In genomic region chr19:9980258-9980657, GRCm38 (mm10) we compare ENCODE assay signal across 8 mouse cellular contexts. TPM values are rescaled to one million over a fixed set of nuclear protein-coding genes. Genes with fewer than 3 reads are reported as not detected.
DNase-seq lines count a peak whose midpoint lies in the region; ATAC-seq lines count a peak whose summit lies in the region.

Gene Fth1 (plus strand): TSS chr19:9980598.

- no peak within 1 kb of the TSS for H3K4me3 ChIP-seq in lung, embryonic 15.5 days
- no peak within 1 kb of the TSS for H3K4me3 ChIP-seq in embryonic facial prominence, embryonic 13.5 days
- no peak within 1 kb of the TSS for H3K4me3 ChIP-seq in heart, embryonic 15.5 days
- H3K4me3 ChIP-seq in neural tube, embryonic 13.5 days, result peak within 1 kb of the TSS; percentile 84; the same call in 1 of the 2 replicates

- H3K27me3 ChIP-seq in lung, embryonic 15.5 days, result no peaks in the 10 kb centered on the region
- H3K27me3 ChIP-seq in embryonic facial prominence, embryonic 13.5 days, result no peaks in the 10 kb centered on the region
- no peaks in the 10 kb centered on the region for H3K27me3 ChIP-seq in heart, embryonic 15.5 days
- no peaks in the 10 kb centered on the region for H3K27me3 ChIP-seq in neural tube, embryonic 13.5 days

- ATAC-seq in lung, embryonic 15.5 days (ENCODE audit: borderline replicate concordance, extremely low read depth, low FRiP score, low TSS enrichment), result no peak
- ATAC-seq in embryonic facial prominence, embryonic 13.5 days (ENCODE audit: insufficient number of reproducible peaks, insufficient read depth, low FRiP score, low TSS enrichment, low read depth), result no peak
- ATAC-seq in heart, embryonic 15.5 days (replicated peaks; ENCODE audit: insufficient number of reproducible peaks, insufficient read depth, low FRiP score, low read depth), result no peak
- no peak for ATAC-seq in neural tube, embryonic 13.5 days (ENCODE audit: low read depth)

- H3K4me2 ChIP-seq in lung, embryonic 15.5 days, result no peak within 1 kb of the TSS
- H3K4me2 ChIP-seq in embryonic facial prominence, embryonic 13.5 days, result no peak within 1 kb of the TSS
- no peak within 1 kb of the TSS for H3K4me2 ChIP-seq in heart, embryonic 15.5 days
- peak within 1 kb of the TSS; percentile 88; the same call in 1 of the 2 replicates for H3K4me2 ChIP-seq in neural tube, embryonic 13.5 days

- H3K9me3 ChIP-seq in lung, embryonic 15.5 days, result no peaks in the 10 kb centered on the region
- no peaks in the 10 kb centered on the region for H3K9me3 ChIP-seq in embryonic facial prominence, embryonic 13.5 days
- H3K9me3 ChIP-seq in heart, embryonic 15.5 days (replicated peaks), result no peaks in the 10 kb centered on the region
- H3K9me3 ChIP-seq in neural tube, embryonic 13.5 days, result no peaks in the 10 kb centered on the region

- peaks cover 30% of the 10 kb centered on the region for H3K4me1 ChIP-seq in lung, embryonic 15.5 days
- H3K4me1 ChIP-seq in embryonic facial prominence, embryonic 13.5 days, result peaks cover 32% of the 10 kb centered on the region
- peaks cover 36% of the 10 kb centered on the region for H3K4me1 ChIP-seq in heart, embryonic 15.5 days (replicated peaks)
- H3K4me1 ChIP-seq in neural tube, embryonic 13.5 days (replicated peaks), result peaks cover 27% of the 10 kb centered on the region

- peaks cover 13% of the 10 kb centered on the region for H3K36me3 ChIP-seq in lung, embryonic 15.5 days
- peaks cover 15% of the 10 kb centered on the region for H3K36me3 ChIP-seq in embryonic facial prominence, embryonic 13.5 days
- peaks cover 13% of the 10 kb centered on the region for H3K36me3 ChIP-seq in heart, embryonic 15.5 days
- H3K36me3 ChIP-seq in neural tube, embryonic 13.5 days, result peaks cover 13% of the 10 kb centered on the region

- WGBS in lung, embryonic 15.5 days, result 88% methylated on average over 4 of the region's 4 CpGs
- 81% methylated on average over 4 of the region's 4 CpGs for WGBS in embryonic facial prominence, embryonic 13.5 days
- WGBS in heart, embryonic 15.5 days, result 85% methylated on average over 4 of the region's 4 CpGs
- WGBS in neural tube, embryonic 13.5 days, result 90% methylated on average over 4 of the region's 4 CpGs

- H3K27ac ChIP-seq in lung, embryonic 15.5 days, result no peak within 1 kb of the TSS
- H3K27ac ChIP-seq in embryonic facial prominence, embryonic 13.5 days, result no peak within 1 kb of the TSS
- H3K27ac ChIP-seq in heart, embryonic 15.5 days, result peak within 1 kb of the TSS; percentile 99; the same call in 1 of the 2 replicates
- peak within 1 kb of the TSS; percentile 95; the same call in 1 of the 2 replicates for H3K27ac ChIP-seq in neural tube, embryonic 13.5 days (replicated peaks)

- H3K9ac ChIP-seq in lung, embryonic 15.5 days, result no peak within 1 kb of the TSS
- no peak within 1 kb of the TSS for H3K9ac ChIP-seq in embryonic facial prominence, embryonic 13.5 days
- H3K9ac ChIP-seq in heart, embryonic 15.5 days, result no peak within 1 kb of the TSS
- no peak within 1 kb of the TSS for H3K9ac ChIP-seq in neural tube, embryonic 13.5 days

- intact Hi-C loops in left cerebral cortex, postnatal 36 days (cut with DNase I), result no loop called here

- DNase-seq in lung, postnatal 10 days, result no peak
- DNase-seq in left cerebral cortex, postnatal 36 days (ENCODE audit: low spot score in 2 of 2), result no peak
- DNase-seq in thymus, postnatal 10 days (ENCODE audit: low spot score in 2 of 2), result no peak
- no peak for DNase-seq in kidney, adult 9 months

RNA-seq across cellular contexts. Expression of gene Fth1, which starts in this region (rescaled TPM):
- polyA plus RNA-seq in lung, embryonic 15.5 days (2015; fragmentation: Nextera tagmentation; extraction: Ambion mirVana), result 1,860 and 1,896 TPM in 2 replicates
- 1,553 and 1,793 TPM in 2 replicates for polyA plus RNA-seq in embryonic facial prominence, embryonic 13.5 days (2015; fragmentation: Nextera tagmentation; extraction: Ambion mirVana)
- 1,879 and 1,985 TPM in 2 replicates for polyA plus RNA-seq in heart, embryonic 15.5 days (2015; fragmentation: Nextera tagmentation; extraction: Ambion mirVana)
- 1,000 to 10,000 TPM; 2,116 to 2,547 TPM for total RNA-seq in left cerebral cortex, postnatal 36 days (2021)
- 1,616 and 1,651 TPM in 2 replicates for polyA plus RNA-seq in neural tube, embryonic 13.5 days (2015; fragmentation: Nextera tagmentation; extraction: Ambion mirVana)

Comparison
In these comparisons a context has a peak if more than half of its experiments do, and no peak if none do; other contexts are left out.
1. H3K27ac ChIP-seq: peak in heart, embryonic 15.5 days (single experiment) and neural tube, embryonic 13.5 days (single experiment); none in lung, embryonic 15.5 days (single experiment) and embryonic facial prominence, embryonic 13.5 days (single experiment).